Mouse (Mus musculus) monocyte, adult 5-6 weeks (primary cell): ENCODE measurements at regions not wholly inside any gene's neighbourhood (a gene's known extent, or its start where the extent isn't known, plus 50 kb on each side); places are given as distances from the start of the nearest gene placed in this dataset.

Source experiments
- ATAC-seq: fragments of 153-309, 156-312 bp; replicated peaks from 2 replicates; pipeline ENCODE4 v1.8.0; 2017; ENCODE audit warnings: mild to moderate bottlenecking; ENCODE audit not compliant: low TSS enrichment, insufficient number of reproducible peaks, severe bottlenecking, poor library complexity, low FRiP score

- no peak for ATAC-seq
These were observed 227.4 kb downstream of the Sox9 start for GRCm38 (mm10) chr11:113009376-113009775.

GRCm38 (mm10) chr11:113010906-113011305 lies 228.9 kb downstream of the Sox9 start:
- ATAC-seq, result no peak

DNA sequence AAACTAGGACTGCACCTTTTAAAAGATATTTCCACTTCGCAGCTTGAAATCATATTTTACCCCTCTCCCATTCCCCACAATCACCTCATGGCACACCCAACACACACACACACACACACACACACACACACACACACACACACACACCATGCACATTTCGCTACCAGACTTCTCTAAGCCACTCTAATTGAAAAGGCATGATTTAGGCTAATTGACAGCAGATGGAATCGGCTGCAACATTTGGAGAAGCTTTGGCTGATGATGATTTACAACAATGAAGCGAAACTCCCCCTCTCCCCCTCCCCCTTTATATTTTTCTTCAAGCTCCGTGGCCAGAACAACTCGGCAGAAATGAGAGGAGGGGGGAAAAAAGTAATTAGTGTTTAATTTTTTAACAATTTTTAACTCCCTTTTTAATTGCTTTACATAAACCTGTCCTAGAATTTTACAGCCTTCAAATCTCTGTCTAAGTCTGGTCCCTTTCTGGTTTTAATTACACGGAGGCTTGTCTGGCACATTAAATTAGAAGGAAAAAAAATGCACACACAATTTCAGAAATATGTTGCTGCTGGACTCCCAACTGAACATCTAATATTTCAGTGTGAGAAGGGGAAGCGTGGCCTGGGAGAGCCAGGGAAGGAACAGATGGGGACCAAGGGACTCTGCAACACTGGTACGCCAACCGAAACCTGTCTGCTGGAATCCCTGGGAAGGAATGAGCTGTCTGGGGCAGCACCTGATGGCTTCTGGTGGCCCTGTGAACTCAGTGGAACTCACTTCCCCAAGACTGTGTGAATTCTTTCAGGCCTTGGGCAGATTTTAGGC lies 232.4 kb downstream of the Sox9 start:
- ATAC-seq, result no peak

- ATAC-seq, result no peak
These were observed 233.8 kb downstream of the Sox9 start for GRCm38 (mm10) chr11:113015686-113016304.

GRCm38 (mm10) chr11:113016801-113017715 lies 235.0 kb downstream of the Sox9 start:
- no peak for ATAC-seq

DNA sequence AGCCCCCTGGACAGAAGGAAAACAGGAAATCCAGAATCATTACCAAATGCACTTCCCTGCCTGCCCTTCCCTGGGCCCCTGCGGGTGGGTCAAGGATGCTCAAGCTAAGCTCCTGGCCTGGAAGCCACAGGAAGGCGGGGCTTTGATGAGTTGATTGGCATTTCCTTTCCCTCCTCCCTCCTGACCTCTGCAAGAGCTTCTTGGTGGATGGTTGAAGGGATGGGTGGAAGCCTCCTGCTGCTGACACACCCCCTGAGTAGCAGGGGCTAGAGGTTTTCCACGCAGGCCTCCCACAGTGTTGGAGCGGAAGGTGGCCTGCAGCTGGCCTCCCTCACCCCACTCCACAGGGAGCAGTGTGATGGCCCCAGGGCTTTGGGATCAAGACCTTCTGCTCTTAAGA lies 239.5 kb downstream of the Sox9 start:
- ATAC-seq, result no peak

DNA sequence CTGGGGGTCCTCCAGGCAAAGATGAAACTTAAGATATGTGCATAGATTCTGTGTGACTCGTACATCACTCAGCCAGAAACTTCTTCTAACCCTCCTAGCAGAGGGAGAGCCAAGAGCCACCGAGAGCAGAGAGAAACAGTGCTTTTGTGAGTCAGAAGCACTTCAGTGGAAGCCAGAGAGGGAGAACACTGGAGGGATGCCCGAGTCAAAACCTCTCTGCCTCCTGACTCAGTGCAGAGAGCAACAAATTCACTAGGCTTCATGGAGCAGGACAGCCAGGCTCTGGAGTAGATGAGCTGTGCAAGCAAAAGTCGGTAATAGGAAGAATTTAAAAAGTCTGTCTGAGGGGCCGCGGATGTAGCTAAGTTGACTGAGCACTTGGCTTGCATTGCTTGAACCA lies 245.0 kb downstream of the Sox9 start:
- no peak for ATAC-seq

- ATAC-seq, result no peak
These were observed 246.4 kb downstream of the Sox9 start for GRCm38 (mm10) chr11:113028235-113028919.

GRCm38 (mm10) chr11:113031405-113031804 lies 249.4 kb downstream of the Sox9 start:
- ATAC-seq, result no peak

DNA sequence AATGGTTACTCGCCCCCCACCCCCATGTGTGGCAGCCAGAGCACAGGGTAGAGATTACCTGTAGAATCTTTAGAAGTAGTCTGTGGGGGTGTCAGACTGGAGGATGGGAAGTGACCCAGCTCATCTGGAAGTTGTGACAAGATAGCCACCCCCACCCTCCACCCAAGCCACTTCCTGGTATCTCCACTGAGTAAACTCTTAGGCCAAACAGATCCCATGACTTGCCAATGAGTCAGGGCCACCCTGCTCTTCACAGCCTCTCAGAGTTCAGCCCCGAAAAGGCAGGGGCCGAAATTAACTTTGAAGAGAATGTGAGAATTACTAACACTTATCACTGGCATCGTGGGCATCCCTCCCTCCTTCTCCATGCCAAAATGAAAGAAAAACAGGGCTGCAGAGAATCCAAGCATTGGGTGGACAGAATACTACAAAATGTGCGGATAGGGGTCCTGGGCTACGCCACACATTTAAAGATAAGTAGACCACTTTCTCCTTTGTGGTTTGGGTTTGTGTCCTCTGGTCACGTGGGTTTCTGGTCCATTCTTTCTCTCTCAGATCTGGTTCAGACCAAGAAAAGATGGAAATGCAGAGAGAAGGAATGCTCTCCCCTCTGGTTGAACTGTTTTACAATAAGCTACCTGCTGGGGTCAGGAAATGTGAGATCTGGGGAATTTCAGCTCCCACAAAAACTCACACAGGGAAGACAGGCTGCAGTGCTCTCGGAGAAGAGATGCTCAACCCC lies 250.6 kb downstream of the Sox9 start:
- ATAC-seq, result no peak

GRCm38 (mm10) chr11:113034911-113035310 lies 252.9 kb downstream of the Sox9 start:
- ATAC-seq, result no peak

- ATAC-seq, result no peak
These were observed 255.7 kb downstream of the Sox9 start for GRCm38 (mm10) chr11:113037736-113038135.

- ATAC-seq, result no peak
These were observed 260.7 kb downstream of the Sox9 start for GRCm38 (mm10) chr11:113042710-113043109.

GRCm38 (mm10) chr11:113046200-113047051 lies 264.4 kb downstream of the Sox9 start:
- no peak for ATAC-seq

DNA sequence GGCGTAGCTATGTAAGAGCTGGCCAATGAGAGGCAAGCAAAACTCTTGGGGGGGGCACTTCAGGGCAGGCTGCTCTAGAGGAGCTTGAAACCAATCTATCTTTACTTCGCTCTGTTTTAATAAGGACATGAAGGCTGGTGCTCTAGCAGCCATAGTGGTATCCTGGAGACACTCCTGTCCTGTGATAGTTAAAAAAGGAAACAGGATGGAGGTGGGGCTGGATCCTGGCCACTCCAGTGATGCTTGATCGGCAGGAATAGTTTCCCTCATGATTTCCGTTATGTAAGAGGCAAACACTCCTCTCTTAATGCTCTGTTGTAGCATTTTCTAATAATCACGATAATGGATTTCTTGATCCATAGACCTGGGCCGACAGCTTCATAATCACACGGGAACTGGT lies 266.1 kb downstream of the Sox9 start:
- no peak for ATAC-seq

GRCm38 (mm10) chr11:113049593-113049992 lies 267.6 kb downstream of the Sox9 start:
- ATAC-seq, result no peak

GRCm38 (mm10) chr11:113052536-113052935 lies 270.5 kb downstream of the Sox9 start:
- no peak for ATAC-seq
